Mouse (Mus musculus) heart, embryonic 11.5 days (tissue): ENCODE results near the gene Auts2. TPM values are rescaled to one million over a fixed set of nuclear protein-coding genes. Genes with fewer than 3 reads are reported as not detected.

ENCODE experiments used
- ATAC-seq: fragments of 200-750 bp; cut with Nextera tagmentation; replicated peaks from 2 replicates; pipeline ENCODE4 v1.8.0; 2017; ENCODE audit warnings: moderate library complexity; ENCODE audit not compliant: insufficient number of reproducible peaks, low FRiP score, low TSS enrichment
- H3K27ac ChIP-seq: fragments of 300-500 bp; sonication (generic); 2 replicates; pipeline ENCODE4 v1.5.1; 2014; ENCODE audit warnings: mild to moderate bottlenecking, low read depth, low read length
- H3K27me3 ChIP-seq: fragments of 300-500 bp; sonication (generic); 2 replicates; pipeline ENCODE4 v1.6.1; 2014; ENCODE audit warnings: mild to moderate bottlenecking, low read length, mixed read lengths; ENCODE audit not compliant: control insufficient read depth, insufficient read depth
- H3K36me3 ChIP-seq: fragments of 300-500 bp; sonication (generic); 2 replicates; pipeline ENCODE4 v1.6.1; 2014; ENCODE audit warnings: mild to moderate bottlenecking, low read length, moderate library complexity, mixed read lengths; ENCODE audit not compliant: control insufficient read depth, insufficient read depth
- H3K4me1 ChIP-seq: fragments of 300-500 bp; sonication (generic); 2 replicates; pipeline ENCODE4 v1.6.1; 2014; ENCODE audit warnings: low read length; ENCODE audit not compliant: control insufficient read depth, insufficient read depth
- H3K4me2 ChIP-seq: fragments of 300-500 bp; sonication (generic); 2 replicates; pipeline ENCODE4 v1.6.1; 2014; ENCODE audit warnings: mild to moderate bottlenecking, moderate library complexity
- H3K4me3 ChIP-seq: fragments of 300-500 bp; sonication (generic); 2 replicates; pipeline ENCODE4 v1.5.1; 2014; ENCODE audit warnings: low read depth, low read length
- H3K9ac ChIP-seq: fragments of 300-500 bp; sonication (generic); 2 replicates; pipeline ENCODE4 v1.6.1; 2014; ENCODE audit warnings: mild to moderate bottlenecking, low read depth, low read length, moderate library complexity
- H3K9me3 ChIP-seq: fragments of 300-500 bp; sonication (generic); replicated peaks from 2 replicates; pipeline ENCODE4 v1.6.1; 2016; ENCODE audit warnings: low read length; ENCODE audit not compliant: control insufficient read depth
- WGBS: fragments of 180-500 bp; shearing (Covaris S2); extraction: QIAGEN DNeasy Blood & Tissue Kit; methylation state at CpG from one replicate; pipeline ENCODE4 v1.1.7; 2014; ENCODE audit not compliant: insufficient replicate concordance; 5-methylcytosine and 5-hydroxymethylcytosine counted together
- polyA plus RNA-seq: library from polyadenylated mRNA; unstranded; fragments of >200 nt; fragmentation: Nextera tagmentation; extraction: Ambion mirVana; gene quantifications from 2 replicates; pipeline ENCODE4 v1.2.1, GENCODE M21; 2014

The Auts2 gene
- polyA plus RNA-seq, 1 experiment from 2014 or later: 19.8 TPM

DNA sequence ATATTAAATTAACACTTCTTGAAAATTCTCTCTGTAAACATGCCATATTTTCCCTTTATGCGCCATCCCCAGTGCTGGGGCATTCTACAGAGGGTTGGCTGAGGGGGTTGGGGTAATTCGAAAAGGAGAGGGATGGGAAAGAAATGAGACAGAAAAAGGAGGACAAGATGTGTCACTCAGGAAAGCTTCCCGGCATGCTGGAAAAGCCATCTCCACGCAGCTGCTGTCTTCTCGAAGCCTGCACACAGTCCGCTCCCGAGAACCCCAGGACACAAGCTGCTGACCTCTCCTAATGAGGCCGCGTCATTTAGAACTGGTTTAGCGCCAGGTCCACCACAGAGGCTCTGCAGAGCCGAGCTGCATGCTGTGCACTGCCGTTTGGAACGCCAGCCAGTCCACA lies 825.1 kb downstream of the Auts2 start:
- H3K27ac ChIP-seq: no peak overlapping the region
- no peaks in the 10 kb centered on the region for H3K27me3 ChIP-seq
- H3K9ac ChIP-seq: no peak overlapping the region
- no peak overlapping the region for H3K4me2 ChIP-seq
- no peak overlapping the region for H3K4me3 ChIP-seq
- peaks cover 4% of the 10 kb centered on the region for H3K9me3 ChIP-seq
- 77% methylated on average over 13 of the region's 13 CpGs for WGBS
- no peak for ATAC-seq
- 0 out of 2 replicates have a peak, but pooled peaks cover 4% of the 10 kb centered on the region for H3K36me3 ChIP-seq
- H3K4me1 ChIP-seq: no peaks in the 10 kb centered on the region

DNA sequence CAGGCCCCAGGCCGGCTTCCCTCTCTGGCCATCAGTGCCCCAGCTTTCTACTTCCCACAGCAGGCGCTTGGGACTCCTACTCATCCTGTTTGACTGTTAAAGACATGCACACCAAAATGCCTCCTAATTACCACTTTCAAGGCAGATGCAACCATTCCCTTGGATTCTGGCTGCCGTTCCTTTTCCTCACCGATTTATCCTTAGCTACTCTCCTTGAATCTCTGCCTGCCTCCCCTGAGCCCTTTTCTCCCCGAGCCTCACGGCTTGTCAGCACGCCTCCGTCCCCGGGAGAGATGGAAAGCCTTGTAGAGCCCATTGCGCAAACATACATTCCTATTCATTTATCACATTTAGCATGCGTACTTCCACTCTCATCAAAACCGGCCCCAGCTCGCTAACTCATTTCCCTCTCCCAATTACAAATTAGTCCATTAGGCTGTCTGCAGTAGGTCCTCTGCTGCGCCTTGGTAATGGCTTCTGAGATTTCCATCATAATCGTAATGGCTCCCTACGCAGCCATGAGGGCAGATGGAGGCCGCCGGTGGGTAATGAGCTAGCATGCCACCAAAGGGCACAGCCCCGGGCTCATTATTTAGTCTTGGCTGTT lies 825.7 kb downstream of the Auts2 start:
- no peak overlapping the region for H3K9ac ChIP-seq
- no peaks in the 10 kb centered on the region for H3K4me1 ChIP-seq
- WGBS: 87% methylated on average over 19 of the region's 19 CpGs
- no peak overlapping the region for H3K4me2 ChIP-seq
- no peak for ATAC-seq
- peaks cover 6% of the 10 kb centered on the region for H3K9me3 ChIP-seq
- H3K27me3 ChIP-seq: no peaks in the 10 kb centered on the region
- H3K27ac ChIP-seq: no peak overlapping the region
- 0 out of 2 replicates have a peak, but pooled peaks cover 4% of the 10 kb centered on the region for H3K36me3 ChIP-seq
- H3K4me3 ChIP-seq: no peak overlapping the region

DNA sequence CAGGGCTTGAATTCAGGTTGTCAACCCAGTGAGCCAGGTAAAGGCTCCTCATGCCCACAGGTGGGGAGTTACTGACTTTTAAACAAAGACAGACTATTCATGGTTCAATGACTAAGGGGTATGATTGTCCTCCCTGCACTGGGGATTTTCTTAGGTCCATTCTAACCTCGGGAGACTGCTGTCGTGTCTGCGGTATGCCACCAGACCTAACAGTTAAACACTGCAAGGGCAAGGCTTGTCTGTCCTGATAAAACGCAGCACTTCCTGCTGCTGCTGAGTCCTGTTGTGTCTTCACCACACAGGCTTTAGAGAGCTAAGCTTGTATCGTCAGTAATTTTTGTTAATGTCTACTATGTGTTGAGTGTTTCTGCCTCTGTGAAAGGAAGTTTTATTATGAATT lies 828.2 kb downstream of the Auts2 start:
- no peak overlapping the region for H3K4me2 ChIP-seq
- peaks cover 7% of the 10 kb centered on the region for H3K9me3 ChIP-seq
- no peak for ATAC-seq
- 0 out of 2 replicates have a peak, but pooled peaks cover 4% of the 10 kb centered on the region for H3K36me3 ChIP-seq
- H3K9ac ChIP-seq: no peak overlapping the region
- no peaks in the 10 kb centered on the region for H3K4me1 ChIP-seq
- H3K27me3 ChIP-seq: no peaks in the 10 kb centered on the region
- no peak overlapping the region for H3K4me3 ChIP-seq
- H3K27ac ChIP-seq: no peak overlapping the region
- WGBS: 68% methylated on average over 5 of the region's 5 CpGs

DNA sequence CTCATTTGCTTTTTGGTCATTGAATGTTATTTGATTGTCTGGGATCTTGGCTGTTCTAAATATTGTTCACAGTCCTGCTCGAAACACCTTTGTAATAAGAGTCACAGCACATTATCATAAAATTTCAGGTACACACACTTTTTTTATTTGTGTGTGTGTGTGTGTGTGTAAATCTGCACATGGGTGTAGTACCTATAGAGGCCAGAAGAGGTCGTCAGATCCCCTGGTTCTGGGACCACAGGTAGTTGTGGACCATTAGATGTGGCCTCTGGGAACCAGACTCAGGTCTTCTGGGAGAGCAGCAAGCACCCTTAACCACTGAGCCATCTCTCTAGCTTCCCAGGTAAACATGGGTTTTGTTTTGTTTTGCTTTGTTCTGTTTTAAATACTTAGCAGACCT lies 830.7 kb downstream of the Auts2 start:
- no peak for ATAC-seq
- WGBS: 68% methylated on average over 2 of the region's 2 CpGs

DNA sequence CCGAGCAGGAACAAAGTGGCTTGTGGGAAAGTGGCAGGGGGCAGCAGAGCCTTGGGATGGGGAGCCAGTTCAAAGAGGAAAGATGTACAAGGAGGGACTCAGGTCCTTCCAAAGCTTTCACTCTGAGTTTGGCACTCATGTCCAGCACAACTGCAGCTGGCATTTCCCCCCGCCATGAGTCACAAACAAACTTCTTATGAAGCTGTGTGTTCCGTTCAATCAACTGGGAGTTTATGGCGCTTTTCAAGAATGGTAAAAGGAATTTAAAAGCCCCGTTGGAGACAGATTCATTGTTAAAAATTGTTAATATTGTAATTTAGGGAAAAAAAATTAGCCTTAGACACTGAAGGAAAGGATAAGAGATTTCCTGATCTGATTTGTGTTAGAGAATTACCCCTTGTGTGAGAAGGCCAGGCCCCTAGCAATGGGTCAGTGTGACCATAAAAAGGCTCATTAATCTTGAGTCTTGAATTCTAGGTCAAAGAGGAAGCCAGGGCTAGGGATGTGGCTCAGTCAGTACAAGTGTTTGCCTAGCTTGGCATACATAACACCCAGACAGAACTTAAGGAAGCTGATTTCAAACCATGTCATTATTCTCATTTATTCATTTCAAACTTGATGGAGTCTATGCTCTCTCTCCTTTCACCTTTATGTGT lies 831.5 kb downstream of the Auts2 start:
- 72% methylated on average over 5 of the region's 5 CpGs for WGBS
- H3K36me3 ChIP-seq: 0 out of 2 replicates have a peak, but pooled peaks cover 4% of the 10 kb centered on the region
- H3K9me3 ChIP-seq: peaks cover 7% of the 10 kb centered on the region
- no peak overlapping the region for H3K9ac ChIP-seq
- ATAC-seq: no peak
- H3K4me3 ChIP-seq: no peak overlapping the region
- no peaks in the 10 kb centered on the region for H3K27me3 ChIP-seq
- H3K4me2 ChIP-seq: no peak overlapping the region
- no peaks in the 10 kb centered on the region for H3K4me1 ChIP-seq
- no peak overlapping the region for H3K27ac ChIP-seq

More for the DNA sequence above, 830.7 kb downstream of the Auts2 start:
- no peaks in the 10 kb centered on the region for H3K27me3 ChIP-seq
- H3K4me1 ChIP-seq: no peaks in the 10 kb centered on the region
- H3K4me3 ChIP-seq: no peak overlapping the region
- H3K36me3 ChIP-seq: 0 out of 2 replicates have a peak, but pooled peaks cover 4% of the 10 kb centered on the region
- peaks cover 7% of the 10 kb centered on the region for H3K9me3 ChIP-seq
- no peak overlapping the region for H3K4me2 ChIP-seq
- H3K9ac ChIP-seq: no peak overlapping the region
- H3K27ac ChIP-seq: no peak overlapping the region

DNA sequence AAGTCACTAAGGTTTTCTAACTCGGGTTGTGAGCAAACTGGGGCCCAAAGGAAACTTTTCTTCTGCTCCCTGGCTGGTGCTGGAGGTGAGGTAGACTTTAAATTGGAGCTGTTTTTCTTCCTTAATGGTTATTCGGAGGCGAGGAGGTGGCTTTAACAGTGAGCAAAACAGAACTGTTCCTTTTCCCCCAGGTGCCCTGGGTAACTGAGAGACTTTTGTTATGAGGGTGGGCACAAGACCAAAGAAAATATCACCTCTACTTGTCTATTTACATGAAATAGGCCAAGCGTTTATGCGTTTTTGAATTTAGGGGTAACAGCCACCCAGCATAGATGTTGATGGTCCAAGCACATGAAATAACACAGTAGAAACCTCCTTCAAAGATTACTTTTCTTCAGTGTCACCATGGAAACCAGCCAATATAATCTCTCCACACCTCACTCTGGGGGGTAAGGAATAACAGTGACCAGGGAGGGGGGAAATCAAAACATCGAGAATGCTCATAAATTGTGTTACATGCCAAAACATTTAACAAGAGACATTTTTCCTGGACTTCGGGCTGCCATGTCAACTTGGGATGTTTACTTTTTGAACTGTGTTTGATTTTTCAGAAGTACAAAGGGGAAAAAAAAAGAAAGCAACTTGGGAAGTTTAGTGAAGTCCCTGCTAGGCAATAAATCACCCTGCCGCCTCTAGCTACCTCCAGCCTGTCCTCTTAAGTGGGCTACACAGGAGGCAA lies 832.2 kb downstream of the Auts2 start:
- ATAC-seq: no peak

DNA sequence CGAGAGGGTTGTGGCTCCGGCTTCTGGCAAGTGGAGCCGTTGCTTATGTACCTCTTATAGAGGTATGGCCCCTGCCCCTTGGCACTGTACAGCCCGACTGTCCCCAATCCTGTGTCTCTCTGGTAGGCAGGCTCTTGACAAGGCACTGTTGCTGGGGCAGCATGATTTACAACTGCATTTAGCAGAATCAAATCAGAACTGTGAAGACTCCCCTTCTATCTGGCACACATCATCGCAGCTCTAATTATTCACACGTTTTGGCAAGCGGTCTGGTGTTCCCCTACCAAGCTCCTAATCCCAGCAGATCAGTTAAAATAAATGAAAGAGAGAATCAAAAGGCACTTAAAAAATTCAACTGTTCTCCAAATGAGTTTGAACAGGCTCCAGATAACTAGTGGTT lies 835.7 kb downstream of the Auts2 start:
- no peak overlapping the region for H3K4me2 ChIP-seq
- no peak overlapping the region for H3K9ac ChIP-seq
- H3K4me1 ChIP-seq: no peaks in the 10 kb centered on the region
- no peaks in the 10 kb centered on the region for H3K27me3 ChIP-seq
- 88% methylated on average over 7 of the region's 7 CpGs for WGBS
- no peak overlapping the region for H3K4me3 ChIP-seq
- no peak for ATAC-seq
- peaks cover under 1% of the 10 kb centered on the region for H3K9me3 ChIP-seq
- H3K36me3 ChIP-seq: no peaks in the 10 kb centered on the region
- H3K27ac ChIP-seq: no peak overlapping the region

More for the DNA sequence above, 832.2 kb downstream of the Auts2 start:
- Histone ChIP-seq H3K36me3 (0 out of 2 replicates have a peak, but pooled peaks cover 4% of the 10 kb centered on the region), H3K4me1 (no peaks in the 10 kb centered on the region), H3K27me3 (no peaks in the 10 kb centered on the region), H3K27ac (no peak overlapping the region), H3K4me2 (no peak overlapping the region), H3K9ac (no peak overlapping the region), H3K9me3 (peaks cover 7% of the 10 kb centered on the region), H3K4me3 (no peak overlapping the region)
- 59% methylated on average over 8 of the region's 8 CpGs for WGBS

DNA sequence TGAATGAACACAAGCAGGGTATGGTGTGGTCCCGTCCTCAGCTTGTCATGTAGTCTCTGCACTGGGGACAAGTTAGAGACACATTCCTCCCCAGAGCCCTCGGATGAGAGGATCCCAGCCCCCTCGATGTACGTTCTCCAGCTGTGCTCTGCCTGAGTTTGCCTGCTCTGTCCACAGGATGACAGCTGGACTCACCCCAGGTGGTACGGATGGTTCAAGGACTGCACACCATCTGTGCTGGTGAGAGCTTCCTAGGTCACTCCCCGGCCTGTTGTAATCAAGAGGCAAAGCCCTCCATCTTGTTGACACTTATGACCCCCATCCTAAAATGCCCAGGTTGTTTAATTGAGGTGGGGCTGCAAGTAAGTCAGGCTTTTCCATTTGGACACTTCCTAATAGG lies 839.4 kb downstream of the Auts2 start:
- Histone ChIP-seq H3K4me2 (no peak overlapping the region), H3K9ac (no peak overlapping the region), H3K4me3 (no peak overlapping the region), H3K9me3 (no peaks in the 10 kb centered on the region), H3K4me1 (no peaks in the 10 kb centered on the region), H3K27me3 (no peaks in the 10 kb centered on the region), H3K27ac (no peak overlapping the region), H3K36me3 (no peaks in the 10 kb centered on the region)
- WGBS: 71% methylated on average over 6 of the region's 6 CpGs
- ATAC-seq: no peak
